Mouse (Mus musculus) heart, postnatal 36 days (tissue): ENCODE results near the gene Helt. TPM values are rescaled to one million over a fixed set of nuclear protein-coding genes. Genes with fewer than 3 reads are reported as not detected.
"Not testable (repeated sequence)": the region's sequence is repeated elsewhere in the genome, so short reads cannot be mapped to it uniquely, and the experiment has no call there.

Experiments used
- DNase-seq, 2 experiments: peaks; one replicate each; pipeline ENCODE4 v3.0.0; 2021 to 2022
- intact Hi-C: fragments of 180-260 bp; cut with DNase I; formaldehyde crosslinking; loops from one replicate; pipeline ENCODE4 v1.15.1; 2025
- total RNA-seq, 2 experiments: library from RNA; stranded (reverse); gene quantifications; 2 replicates each; pipeline ENCODE4 v1.2.3; 2021

Gene Helt
- total RNA-seq, 2 experiments from 2014 or later = 1.4 to 3.9 TPM

GRCm38 (mm10) chr8:46302121-46302520 is 7.7 kb upstream of the Helt start:
- intact Hi-C loops = no loop called here
- no peak for DNase-seq

DNA sequence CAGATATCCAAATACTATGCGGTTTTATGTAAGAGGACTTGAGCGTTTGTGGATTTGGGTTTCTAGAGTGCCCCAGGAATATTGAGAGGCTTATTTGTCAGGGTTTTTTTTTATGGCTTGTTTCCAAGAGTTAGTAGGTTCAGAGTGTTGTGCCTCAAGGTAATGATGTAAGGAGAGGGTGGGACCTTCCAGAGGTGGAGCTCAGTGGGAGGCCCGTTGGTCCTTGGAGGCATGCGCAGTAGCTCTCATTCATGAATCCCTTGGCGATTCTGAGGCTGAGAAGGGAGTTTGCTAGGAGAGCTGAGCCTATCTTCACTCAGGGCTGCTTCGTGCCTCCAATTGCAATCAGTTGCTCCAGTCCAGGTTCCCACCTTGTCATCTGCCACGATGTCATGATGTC is 4.4 kb upstream of the Helt start:
- no peak for DNase-seq
- intact Hi-C loops = no loop called here

- no peak for DNase-seq
- intact Hi-C loops = no loop called here
Observed at GRCm38 (mm10) chr8:46296551-46296950, 2.1 kb upstream of the Helt start.

DNA sequence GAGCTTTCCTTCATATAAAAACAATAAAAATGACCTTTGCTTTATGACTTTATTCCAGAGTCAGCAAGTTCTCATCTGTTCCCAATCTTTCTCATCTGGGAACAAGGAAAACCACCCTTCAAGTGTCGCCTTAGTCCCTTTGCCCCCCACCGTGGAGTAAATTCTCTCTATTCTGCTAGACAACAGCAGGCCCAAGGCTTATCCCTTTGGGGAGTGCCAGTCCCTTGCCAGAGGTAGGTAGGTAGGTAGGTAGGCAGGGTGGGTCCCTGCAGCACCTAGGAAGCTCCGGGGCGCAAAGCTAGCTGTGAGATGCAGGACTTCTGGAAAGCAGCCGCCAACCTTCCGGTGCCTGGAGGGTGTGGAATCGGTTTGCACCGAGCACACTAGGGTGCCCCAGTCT is 1.5 kb upstream of the Helt start:
- no peak for DNase-seq
- intact Hi-C loops = no loop called here

DNA sequence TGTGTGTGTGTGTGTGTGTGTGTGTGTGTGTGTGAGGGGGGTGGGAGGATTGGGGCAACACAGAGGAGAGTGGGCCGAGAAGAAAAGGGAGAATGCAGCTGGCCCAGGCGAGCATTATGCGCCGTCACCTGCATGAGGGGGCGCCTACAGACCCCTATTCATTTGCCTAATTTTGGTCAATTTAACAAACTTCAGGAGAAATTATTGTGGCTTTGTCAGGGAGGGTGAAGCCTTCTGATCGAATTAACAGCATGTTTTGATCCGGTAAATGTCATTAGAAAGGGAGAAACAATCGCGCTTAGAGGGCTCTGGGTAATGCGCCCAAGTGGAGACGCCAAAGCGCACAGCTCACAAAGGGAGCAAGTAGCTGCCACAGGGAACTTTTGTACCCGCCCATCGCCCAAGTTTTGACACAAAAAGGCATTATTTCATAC is 647 bp upstream of the Helt start:
- DNase-seq = no peak
- intact Hi-C loops = no loop called here

DNA sequence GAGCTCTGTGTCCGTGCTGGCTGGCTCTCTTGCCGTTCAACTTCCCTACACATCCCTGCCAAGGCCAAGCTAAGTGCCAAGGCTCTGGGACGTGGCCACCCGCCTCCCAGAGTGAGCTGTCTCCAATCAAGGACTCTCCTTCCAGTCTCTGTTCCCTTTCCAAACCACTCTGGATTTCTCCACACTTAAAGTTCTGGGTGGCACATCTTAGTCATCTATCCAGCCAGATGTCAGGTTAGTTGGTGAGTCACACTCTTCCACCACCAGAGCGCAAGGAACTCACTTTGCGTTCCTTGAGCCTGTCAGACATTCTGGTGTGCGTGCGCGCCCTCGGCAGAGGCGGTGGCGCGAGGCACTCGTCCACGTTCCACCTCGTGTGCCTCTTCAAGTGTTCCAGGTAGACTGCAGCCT is 725 bp downstream of the Helt start:
- DNase-seq = peak; percentile 11 to 18
- intact Hi-C loops = no loop called here

DNA sequence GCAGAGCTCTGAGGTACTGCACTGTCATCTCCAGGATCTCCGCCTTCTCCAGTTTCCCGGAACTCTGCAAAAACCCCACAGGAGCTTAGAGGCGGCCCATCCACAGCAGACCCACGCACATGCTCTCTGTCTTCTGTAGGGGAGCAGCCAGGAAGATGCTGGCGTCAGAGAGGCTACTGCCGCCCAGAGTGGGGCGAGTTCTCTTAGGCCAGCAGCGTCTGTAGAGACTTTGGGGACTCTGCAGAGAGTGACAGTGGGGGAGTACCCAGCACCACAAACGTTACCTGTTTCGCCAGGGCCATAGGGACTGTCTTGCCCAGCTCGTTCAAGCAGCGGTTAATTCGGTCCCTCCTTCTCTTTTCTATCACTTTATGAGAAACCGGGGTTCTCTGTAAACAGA is 1.3 kb downstream of the Helt start:
- intact Hi-C loops = no loop called here
- DNase-seq = peak in 1 of 2 experiments; percentile 4

GRCm38 (mm10) chr8:46291931-46292675 is 2.4 kb downstream of the Helt start:
- peak in 1 of 2 experiments; percentile 5 for DNase-seq
- intact Hi-C loops = no loop called here

DNA sequence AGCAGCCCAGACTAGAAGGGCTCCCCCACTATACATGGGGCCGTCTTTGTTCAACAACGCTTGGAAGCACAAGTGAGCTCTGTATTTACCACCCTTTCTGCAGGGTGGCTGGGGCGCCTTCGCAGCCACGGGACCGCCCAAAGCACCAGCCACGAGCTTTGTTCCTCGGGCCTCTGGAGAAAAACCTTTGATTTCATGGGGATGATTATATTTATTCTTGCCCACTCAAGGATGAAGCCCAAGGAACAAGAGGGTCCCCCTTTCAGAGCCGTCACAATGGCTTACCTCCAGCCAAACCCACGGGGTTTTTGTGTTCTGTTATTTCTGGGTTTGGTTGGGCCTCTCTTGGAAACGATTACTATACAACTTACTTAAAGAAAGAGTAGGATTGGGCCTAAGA is 5.2 kb downstream of the Helt start:
- no peak for DNase-seq
- intact Hi-C loops = no loop called here

GRCm38 (mm10) chr8:46288021-46288420 is 6.5 kb downstream of the Helt start:
- intact Hi-C loops = no loop called here
- no peak for DNase-seq

- intact Hi-C loops = no loop called here
- DNase-seq = peak in 1 of 2 experiments; percentile 12
Observed at GRCm38 (mm10) chr8:46285980-46286379, 8.5 kb downstream of the Helt start.

GRCm38 (mm10) chr8:46281536-46281935 is 12.9 kb downstream of the Helt start:
- intact Hi-C loops = loop anchor here (1.0 to 5.0 kb wide), 3 partner anchors 25 to 99 kb away; no protein-coding TSS in a partner anchor
- DNase-seq = peak; percentile 69 to 81

- no peak for DNase-seq
- intact Hi-C loops = no loop called here
Observed at GRCm38 (mm10) chr8:46276939-46277338, 17.5 kb downstream of the Helt start.

DNA sequence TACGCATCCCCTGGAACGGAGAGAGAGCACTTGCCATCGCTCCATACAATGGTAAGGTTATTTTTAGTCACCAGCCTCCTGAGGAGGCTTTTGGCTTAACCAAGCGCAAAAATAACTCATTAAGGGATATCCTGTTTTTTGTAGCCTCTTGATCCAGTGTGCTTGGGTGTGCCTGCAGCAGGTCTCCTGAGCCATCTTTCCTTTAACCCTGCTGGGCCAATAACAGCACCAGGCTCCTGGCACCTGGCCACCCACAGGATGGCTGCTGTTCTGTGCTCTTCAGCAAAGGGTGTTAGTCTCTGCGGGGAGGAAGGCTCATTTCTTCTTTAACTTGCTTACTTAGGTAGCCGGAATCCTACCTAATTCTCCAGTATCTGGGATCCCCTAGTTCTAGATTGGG is 23.7 kb downstream of the Helt start:
- DNase-seq = peak; percentile 34 to 39
- intact Hi-C loops = no loop called here

DNA sequence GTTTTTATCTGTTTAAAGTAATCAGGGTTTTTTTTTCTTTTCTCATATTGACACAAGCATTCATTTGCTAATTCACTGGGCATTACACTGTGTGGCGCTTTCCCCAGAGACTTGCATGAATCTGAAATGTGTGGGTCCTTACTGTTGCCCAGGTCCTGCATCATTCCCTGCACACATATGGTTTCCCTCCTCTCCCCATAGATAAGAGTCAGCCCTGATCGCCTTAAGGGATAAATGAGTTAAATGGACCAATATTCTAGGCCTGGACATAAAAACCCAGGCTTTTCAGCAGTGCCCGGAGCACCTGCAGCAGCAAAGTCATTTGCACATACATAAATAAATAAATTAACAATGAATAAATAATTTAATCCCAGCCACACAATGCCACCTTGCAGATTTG is 24.3 kb downstream of the Helt start:
- intact Hi-C loops = no loop called here
- DNase-seq = no peak

- no peak for DNase-seq
- intact Hi-C loops = no loop called here
Observed at GRCm38 (mm10) chr8:46266801-46267200, 27.7 kb downstream of the Helt start.

- intact Hi-C loops = not testable (repeated sequence)
Observed at GRCm38 (mm10) chr8:46264206-46264605, 30.3 kb downstream of the Helt start.

GRCm38 (mm10) chr8:46257921-46258682 is 36.4 kb downstream of the Helt start:
- intact Hi-C loops = no loop called here
- no peak for DNase-seq

More at GRCm38 (mm10) chr8:46264206-46264605, 30.3 kb downstream of the Helt start:
- DNase-seq = not testable (repeated sequence)

GRCm38 (mm10) chr8:46252456-46252855 is 42.0 kb downstream of the Helt start:
- intact Hi-C loops = no loop called here
- DNase-seq = no peak

- intact Hi-C loops = no loop called here
- DNase-seq = no peak
Observed at GRCm38 (mm10) chr8:46251561-46251960, 42.9 kb downstream of the Helt start.

DNA sequence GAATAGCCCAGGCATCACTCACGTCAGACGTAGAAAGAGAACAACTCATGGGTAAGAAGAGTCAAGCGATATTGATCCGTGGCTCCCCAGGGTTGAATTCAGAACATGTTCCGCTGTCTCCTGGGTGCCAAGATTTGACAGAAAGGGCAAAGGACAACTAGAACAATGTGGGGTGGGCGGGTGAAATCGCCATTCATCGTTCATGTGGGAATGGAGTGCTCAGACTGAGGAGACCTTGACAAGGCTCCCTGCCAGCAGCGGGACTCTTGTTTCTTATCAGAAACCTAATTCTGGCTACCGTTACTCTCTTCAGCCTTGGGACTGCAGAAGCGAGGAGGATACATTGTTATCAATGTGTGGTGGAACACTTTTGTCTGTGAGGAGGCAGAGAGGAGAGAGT is 48.1 kb downstream of the Helt start:
- no peak for DNase-seq
- intact Hi-C loops = loop anchor here (10.0 kb wide), 1 partner anchor 708 kb away; no protein-coding TSS in a partner anchor

GRCm38 (mm10) chr8:46242946-46243345 is 51.5 kb downstream of the Helt start:
- intact Hi-C loops = loop anchor here (1.0 to 10.0 kb wide), 4 partner anchors 38 to 712 kb away; no protein-coding TSS in a partner anchor
- DNase-seq = no peak
